Mouse (Mus musculus): ENCODE measurements at regions not wholly inside any gene's neighbourhood (a gene's known extent, or its start where the extent isn't known, plus 50 kb on each side); places are given as distances from the start of the nearest gene placed in this dataset.

GRCm38 (mm10) chr5:112093905-112094571 is 158.3 kb downstream of the Cryba4 start:
- H3K9me3 ChIP-seq (ENCODE audit: low read length), result no peaks in the 10 kb centered on the region
- H3K4me2 ChIP-seq (replicated peaks; ENCODE audit: low read depth, low read length), result no peak overlapping the region
- no peak overlapping the region for H3K4me3 ChIP-seq (ENCODE audit: low read depth, low read length)
- DNase-seq (ENCODE audit: low spot score) (no peak), ATAC-seq (no peak)
- WGBS, result 64% methylated on average over 17 of the region's 17 CpGs
- H3K4me1 ChIP-seq (ENCODE audit: insufficient read depth, low read depth, low read length), result no peaks in the 10 kb centered on the region
- H3K9ac ChIP-seq (replicated peaks; ENCODE audit: low read depth), result no peak overlapping the region
- no peaks in the 10 kb centered on the region for H3K27me3 ChIP-seq (replicated peaks; ENCODE audit: insufficient read depth, low read length)
- no peak for TF ChIP-seq CTCF (IDR thresholded peaks at IDR 0.05)
- no peak for TF ChIP-seq EP300 (IDR thresholded peaks at IDR 0.05)
- no peak overlapping the region for H3K27ac ChIP-seq (ENCODE audit: low read length)
- H3K36me3 ChIP-seq (ENCODE audit: insufficient read depth, low read length), result no peaks in the 10 kb centered on the region

GRCm38 (mm10) chr5:112098469-112099085 is 153.7 kb downstream of the Cryba4 start:
- H3K9me3 ChIP-seq (ENCODE audit: low read length), result no peaks in the 10 kb centered on the region
- ATAC-seq, result no peak
- no peak for DNase-seq (ENCODE audit: low spot score)
- no peaks in the 10 kb centered on the region for H3K4me1 ChIP-seq (ENCODE audit: insufficient read depth, low read depth, low read length)
- H3K4me3 ChIP-seq (ENCODE audit: low read depth, low read length), result no peak overlapping the region
- no peaks in the 10 kb centered on the region for H3K27me3 ChIP-seq (replicated peaks; ENCODE audit: insufficient read depth, low read length)
- H3K9ac ChIP-seq (replicated peaks; ENCODE audit: low read depth), result no peak overlapping the region
- H3K4me2 ChIP-seq (replicated peaks; ENCODE audit: low read depth, low read length), result no peak overlapping the region
- TF ChIP-seq EP300 (IDR thresholded peaks at IDR 0.05) (no peak), CTCF (IDR thresholded peaks at IDR 0.05) (no peak)
- no peaks in the 10 kb centered on the region for H3K36me3 ChIP-seq (ENCODE audit: insufficient read depth, low read length)
- 59% methylated on average over 22 of the region's 22 CpGs for WGBS
- H3K27ac ChIP-seq (ENCODE audit: low read length), result no peak overlapping the region

DNA sequence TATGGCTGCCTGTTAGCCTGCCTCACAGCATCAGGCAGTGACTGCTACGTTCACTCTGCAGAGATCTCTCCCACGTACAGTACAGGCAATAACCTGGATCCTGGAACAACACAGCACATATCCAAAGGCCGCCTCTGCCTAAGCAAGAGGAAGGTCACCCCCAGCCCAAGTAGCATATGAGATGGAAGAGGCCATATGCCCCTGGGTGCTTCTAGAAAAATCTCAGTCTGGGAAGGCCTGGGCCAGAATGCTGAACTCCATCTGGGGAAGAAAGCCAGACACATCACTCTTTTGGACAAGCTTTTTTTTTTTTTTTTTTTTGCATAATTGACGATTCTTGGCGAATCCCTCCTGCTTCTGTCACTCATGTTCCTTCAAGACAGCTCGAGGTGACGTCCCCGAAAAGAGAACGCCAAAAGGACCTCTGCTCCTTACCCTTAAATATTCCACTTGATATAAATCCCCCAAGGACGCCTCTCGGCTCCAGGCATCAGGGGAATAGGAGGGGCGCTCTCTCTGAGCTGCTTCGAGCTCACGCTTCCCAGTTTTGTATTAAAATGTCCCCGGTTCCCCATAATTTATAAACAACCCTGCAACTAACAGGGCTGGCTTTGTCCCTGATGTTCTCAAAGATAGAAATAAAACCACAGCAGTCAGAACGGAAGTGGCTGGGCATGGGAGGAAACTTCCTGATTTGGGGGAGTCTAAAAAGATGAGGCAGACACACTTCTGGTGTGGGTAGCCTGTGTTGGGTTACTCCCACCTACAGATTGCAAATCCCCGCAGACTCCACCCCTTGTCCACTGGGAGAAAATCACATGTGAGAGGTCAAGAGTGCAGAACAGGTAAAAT is 150.4 kb downstream of the Cryba4 start:
- peak; percentile 34 for DNase-seq (ENCODE audit: low spot score)
- ATAC-seq, result no peak; the same call in 1 of the 2 replicates
- Histone ChIP-seq H3K36me3 (ENCODE audit: insufficient read depth, low read length) (no peaks in the 10 kb centered on the region), H3K9me3 (ENCODE audit: low read length) (no peaks in the 10 kb centered on the region), H3K27ac (ENCODE audit: low read length) (no peak overlapping the region), H3K4me3 (ENCODE audit: low read depth, low read length) (no peak overlapping the region), H3K9ac (replicated peaks; ENCODE audit: low read depth) (no peak overlapping the region), H3K27me3 (replicated peaks; ENCODE audit: insufficient read depth, low read length) (no peaks in the 10 kb centered on the region), H3K4me2 (replicated peaks; ENCODE audit: low read depth, low read length) (no peak overlapping the region), H3K4me1 (ENCODE audit: insufficient read depth, low read depth, low read length) (no peaks in the 10 kb centered on the region)
- TF ChIP-seq CTCF (IDR thresholded peaks at IDR 0.05) (no peak), EP300 (IDR thresholded peaks at IDR 0.05) (no peak)
- WGBS, result 50% methylated on average over 17 of the region's 17 CpGs

DNA sequence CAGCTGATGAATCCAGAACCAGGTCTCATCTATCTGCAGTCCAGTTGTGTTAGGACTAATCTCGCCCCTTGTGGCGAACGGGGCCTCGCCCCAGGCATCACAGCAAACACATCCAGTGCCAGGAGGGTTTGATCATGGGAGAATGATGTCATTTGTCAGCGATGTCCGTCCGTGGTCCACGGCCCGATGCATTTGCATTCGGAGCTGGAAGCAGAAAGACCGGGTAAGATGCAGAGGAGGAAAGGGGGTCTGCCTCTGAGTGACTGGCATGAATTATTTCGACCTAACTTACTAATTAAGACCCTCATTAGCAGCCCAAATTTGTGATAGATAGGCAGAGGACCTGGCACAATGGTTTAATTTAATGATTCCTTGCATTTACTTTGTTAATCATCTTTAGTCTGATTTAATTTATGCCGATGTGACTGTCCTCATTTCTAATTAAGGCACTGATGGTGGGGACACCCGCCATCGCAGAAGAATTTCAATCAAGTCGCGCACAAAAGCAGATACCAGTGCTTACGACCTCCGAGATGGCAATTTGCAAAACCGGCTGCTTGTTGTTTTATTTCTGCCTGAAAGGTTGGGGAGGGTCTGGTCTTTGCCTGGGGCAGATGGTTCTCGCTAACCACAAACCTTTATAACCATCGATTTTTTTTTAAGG is 141.9 kb downstream of the Cryba4 start:
- DNase-seq (ENCODE audit: low spot score), result no peak
- no peak for TF ChIP-seq CTCF (IDR thresholded peaks at IDR 0.05)
- TF ChIP-seq EP300 (IDR thresholded peaks at IDR 0.05), result no peak

GRCm38 (mm10) chr5:112120766-112121165 is 131.6 kb downstream of the Cryba4 start:
- no peaks in the 10 kb centered on the region for H3K27me3 ChIP-seq (replicated peaks; ENCODE audit: insufficient read depth, low read length)
- DNase-seq (ENCODE audit: low spot score) (no peak), ATAC-seq (no peak)
- no peaks in the 10 kb centered on the region for H3K9me3 ChIP-seq (ENCODE audit: low read length)
- no peak for TF ChIP-seq CTCF (IDR thresholded peaks at IDR 0.05)
- TF ChIP-seq EP300 (IDR thresholded peaks at IDR 0.05), result no peak
- H3K36me3 ChIP-seq (ENCODE audit: insufficient read depth, low read length), result no peaks in the 10 kb centered on the region
- no peak overlapping the region for H3K27ac ChIP-seq (ENCODE audit: low read length)
- no peaks in the 10 kb centered on the region for H3K4me1 ChIP-seq (ENCODE audit: insufficient read depth, low read depth, low read length)
- WGBS, result 59% methylated on average over 6 of the region's 6 CpGs
- no peak overlapping the region for H3K9ac ChIP-seq (replicated peaks; ENCODE audit: low read depth)
- no peak overlapping the region for H3K4me2 ChIP-seq (replicated peaks; ENCODE audit: low read depth, low read length)
- H3K4me3 ChIP-seq (ENCODE audit: low read depth, low read length), result no peak overlapping the region

More for the DNA sequence above, 141.9 kb downstream of the Cryba4 start:
- Histone ChIP-seq H3K27ac (ENCODE audit: low read length) (no peak overlapping the region), H3K9ac (replicated peaks; ENCODE audit: low read depth) (no peak overlapping the region), H3K27me3 (replicated peaks; ENCODE audit: insufficient read depth, low read length) (no peaks in the 10 kb centered on the region), H3K4me3 (ENCODE audit: low read depth, low read length) (no peak overlapping the region), H3K4me2 (replicated peaks; ENCODE audit: low read depth, low read length) (no peak overlapping the region), H3K36me3 (ENCODE audit: insufficient read depth, low read length) (no peaks in the 10 kb centered on the region), H3K4me1 (ENCODE audit: insufficient read depth, low read depth, low read length) (no peaks in the 10 kb centered on the region), H3K9me3 (ENCODE audit: low read length) (no peaks in the 10 kb centered on the region)
- 63% methylated on average over 22 of the region's 22 CpGs for WGBS
- ATAC-seq, result no peak

GRCm38 (mm10) chr5:112121554-112121953 is 130.8 kb downstream of the Cryba4 start:
- DNase-seq (ENCODE audit: low spot score), result no peak
- H3K36me3 ChIP-seq (ENCODE audit: insufficient read depth, low read length), result no peaks in the 10 kb centered on the region
- 77% methylated on average over 9 of the region's 9 CpGs for WGBS
- H3K4me2 ChIP-seq (replicated peaks; ENCODE audit: low read depth, low read length), result no peak overlapping the region
- ATAC-seq, result no peak
- no peaks in the 10 kb centered on the region for H3K9me3 ChIP-seq (ENCODE audit: low read length)
- no peak overlapping the region for H3K9ac ChIP-seq (replicated peaks; ENCODE audit: low read depth)
- TF ChIP-seq CTCF (IDR thresholded peaks at IDR 0.05), result no peak
- TF ChIP-seq EP300 (IDR thresholded peaks at IDR 0.05), result no peak
- no peaks in the 10 kb centered on the region for H3K4me1 ChIP-seq (ENCODE audit: insufficient read depth, low read depth, low read length)
- no peak overlapping the region for H3K4me3 ChIP-seq (ENCODE audit: low read depth, low read length)
- no peak overlapping the region for H3K27ac ChIP-seq (ENCODE audit: low read length)
- H3K27me3 ChIP-seq (replicated peaks; ENCODE audit: insufficient read depth, low read length), result no peaks in the 10 kb centered on the region
